In the genomic region with DNA sequence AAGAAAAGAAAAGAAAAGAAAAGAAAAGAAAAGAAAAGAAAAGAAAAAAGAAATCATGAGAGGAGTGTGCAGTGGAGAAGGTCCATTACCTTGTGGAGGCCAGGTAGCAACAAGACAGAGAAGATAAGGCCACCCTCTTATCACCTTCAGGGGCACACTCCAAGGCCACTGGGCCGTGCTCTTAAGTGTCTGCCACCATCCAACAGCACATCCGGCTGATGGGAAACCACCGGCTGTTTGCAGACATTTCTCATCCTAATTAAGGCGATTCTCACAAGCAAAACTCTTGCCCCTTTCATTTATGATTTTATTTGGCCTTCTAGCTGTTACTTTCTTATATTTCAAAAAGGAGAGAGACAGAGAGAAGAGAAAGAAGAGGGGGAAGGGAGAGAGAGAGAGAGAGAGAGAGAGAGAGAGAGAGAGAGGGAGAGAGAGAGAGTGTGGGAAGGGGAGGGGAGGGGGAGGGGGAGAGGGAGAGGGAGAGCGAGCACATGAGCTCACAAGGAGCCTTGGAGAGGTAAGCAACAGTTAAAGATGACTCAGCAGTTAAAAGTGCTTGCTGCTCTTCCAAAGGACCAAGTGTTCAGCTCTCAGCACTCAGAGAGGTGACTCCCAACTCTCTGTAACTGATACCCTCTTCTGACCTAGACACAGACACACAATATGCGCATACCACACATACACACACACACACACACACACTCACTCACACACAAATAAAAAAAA, we compare ENCODE assay signal across 16 mouse cellular contexts. TPM values are rescaled to one million over a fixed set of nuclear protein-coding genes. Genes with fewer than 3 reads are reported as not detected.
DNase-seq lines count a peak whose midpoint lies in the region; ATAC-seq and TF ChIP-seq lines count a peak whose summit lies in the region.
"Had no signal": no experiment of that assay in that cellular context is flagged by ENCODE, and none has a peak within 500 bp of the region (broad histone marks: within the 10 kb centered on the region; RNA-seq: fewer than 3 reads in every experiment).

No protein-coding gene starts in this region.

- H3K79me2 ChIP-seq in myocyte (ENCODE audit: control insufficient read depth, insufficient read depth): no peaks in the 10 kb centered on the region

- H3K9ac ChIP-seq in liver, embryonic 11.5 days (ENCODE audit: low read depth, low read length): no peak overlapping the region

- no peaks in the 10 kb centered on the region for H3K36me3 ChIP-seq in liver, embryonic 11.5 days (ENCODE audit: control insufficient read depth, insufficient read depth, low read length)
- H3K36me3 ChIP-seq in myocyte (ENCODE audit: control insufficient read depth, insufficient read depth): no peaks in the 10 kb centered on the region
- H3K36me3 ChIP-seq: limb, embryonic 10.5 days had no signal

- no peak for TF ChIP-seq POLR2A in myocyte (IDR thresholded peaks at IDR 0.05; ENCODE audit: insufficient read length, low read depth)

- ATAC-seq in liver, embryonic 11.5 days (replicated peaks; ENCODE audit: low FRiP score): peak; percentile 54; the same call in 1 of the 2 replicates
- peak; percentile 86 for ATAC-seq in CD4-positive, CD25-positive, alpha-beta regulatory T cell, adult 4 months

- no peak overlapping the region for H3K4me3 ChIP-seq in liver, embryonic 11.5 days (ENCODE audit: low read depth, low read length)
- H3K4me3 ChIP-seq in myocyte: no peak overlapping the region
- H3K4me3 ChIP-seq: limb, embryonic 10.5 days had no signal

- 0 out of 2 replicates have a peak, but pooled peaks cover 2% of the 10 kb centered on the region for H3K4me1 ChIP-seq in liver, embryonic 11.5 days (replicated peaks; ENCODE audit: control insufficient read depth, insufficient read depth, low read length)
- H3K4me1 ChIP-seq: limb, embryonic 10.5 days had no signal

- H3K27ac ChIP-seq in liver, embryonic 11.5 days (ENCODE audit: low read depth, low read length): no peak overlapping the region
- H3K27ac ChIP-seq: limb, embryonic 10.5 days had no signal

- no peak for DNase-seq in liver, embryonic 11.5 days (ENCODE audit: low spot score)
- DNase-seq in liver (no peak), adipocyte (ENCODE audit: low spot score) (no peak)
- peak; percentile 15 for DNase-seq in T-cell, adult 2 months (ENCODE audit: low spot score)
- DNase-seq in urinary bladder, adult 18-20 months (ENCODE audit: low spot score in 2 of 2): no peak
- DNase-seq: adrenal gland, adult 2 months; cerebellum, adult 9-10 months; heart, adult 11 months; kidney, postnatal 25 days; layer of hippocampus, postnatal 36 days; lung, adult 2 months; right cerebral cortex, postnatal 25 days; thymus, adult 18-20 months had no signal

- 27% methylated on average over 6 of the region's 6 CpGs for WGBS in liver, embryonic 11.5 days

- H3K4me2 ChIP-seq in liver, embryonic 11.5 days: no peak overlapping the region
- H3K4me2 ChIP-seq in myocyte (ENCODE audit: low read depth): peak overlapping the region; percentile 24

- H3K27me3 ChIP-seq in liver, embryonic 11.5 days (replicated peaks; ENCODE audit: control insufficient read depth, insufficient read depth, low read length): no peaks in the 10 kb centered on the region; the same call in 1 of the 2 replicates
- H3K27me3 ChIP-seq in myocyte (ENCODE audit: control insufficient read depth, insufficient read depth, insufficient read length): no peaks in the 10 kb centered on the region

- no peaks in the 10 kb centered on the region for H3K9me3 ChIP-seq in liver, embryonic 11.5 days (ENCODE audit: control insufficient read depth, low read length)
- H3K9me3 ChIP-seq: limb, embryonic 10.5 days had no signal

- H3ac ChIP-seq in myocyte (ENCODE audit: control insufficient read depth, insufficient read length): no peak overlapping the region

TF ChIP-seq in myocyte, 11 proteins besides CTCF, POLR2A, EP300 and RAD21:
- TF ChIP-seq REST (IDR thresholded peaks at IDR 0.05; ENCODE audit: insufficient read depth, insufficient read length): no peak
- no peak for TF ChIP-seq POLR2AphosphoS2 (IDR thresholded peaks at IDR 0.05; ENCODE audit: insufficient read length, low read depth)
- no peak for TF ChIP-seq SRF (IDR thresholded peaks at IDR 0.05; ENCODE audit: control insufficient read depth, insufficient read length, low read depth)
- no peak for TF ChIP-seq MYOD1 (IDR thresholded peaks at IDR 0.05; ENCODE audit: control insufficient read depth in 1 of 3, insufficient read length in 2 of 3, low read depth in 2 of 3)
- no peak for TF ChIP-seq CEBPB (IDR thresholded peaks at IDR 0.05; ENCODE audit: insufficient read depth, poor library complexity, severe bottlenecking)
- no peak for TF ChIP-seq E2F4 (IDR thresholded peaks at IDR 0.05; ENCODE audit: insufficient read depth)
- TF ChIP-seq TCF3 (IDR thresholded peaks at IDR 0.05; ENCODE audit: insufficient read length, low read depth): no peak
- TF ChIP-seq MYOG (IDR thresholded peaks at IDR 0.05; ENCODE audit: control insufficient read depth in 1 of 3, insufficient read depth in 1 of 3, insufficient read length in 2 of 3, low read depth in 2 of 3): no peak
- TF ChIP-seq USF1 (IDR thresholded peaks at IDR 0.05; ENCODE audit: low read depth): no peak
- TF ChIP-seq MAX (IDR thresholded peaks at IDR 0.05; ENCODE audit: low read depth): no peak
- no peak for TF ChIP-seq TCF12 (IDR thresholded peaks at IDR 0.05; ENCODE audit: insufficient read depth, poor library complexity, severe bottlenecking)

RNA-seq across cellular contexts. Expression of a gene that starts 5.2 kb away (rescaled TPM):
- polyA plus RNA-seq in liver, embryonic 11.5 days (2014; fragmentation: Nextera tagmentation; extraction: Ambion mirVana): 0.07 TPM in 1 of 2 replicates, not detected in the other
- polyA plus RNA-seq in CD4-positive, CD25-positive, alpha-beta regulatory T cell, adult 4 months (2017; shearing (Covaris generic)): not detected
- polyA plus RNA-seq in myocyte (2012; fragmentation: generic; extraction: Trizol): not detected
- polyA plus RNA-seq: adrenal gland, adult 2 months; limb, embryonic 10.5 days; lung, adult 2 months had no signal

RNA-seq across cellular contexts. Expression of a gene that starts 53.0 kb away (rescaled TPM):
- 93.0 and 102 TPM in 2 replicates for polyA plus RNA-seq in liver, embryonic 11.5 days (2014; fragmentation: Nextera tagmentation; extraction: Ambion mirVana)
- polyA plus RNA-seq in CD4-positive, CD25-positive, alpha-beta regulatory T cell, adult 4 months (2017; shearing (Covaris generic)): 10 to 100 TPM; 10.1 to 16.0 TPM
- 27.8 TPM for polyA plus RNA-seq in myocyte (2012; fragmentation: generic; extraction: Trizol)
